Comparison of ENCODE assay signal across 8 mouse cellular contexts in genomic region chr1:185404021-185404420, GRCm38 (mm10). TPM values are rescaled to one million over a fixed set of nuclear protein-coding genes. Genes with fewer than 3 reads are reported as not detected.
DNase-seq lines count a peak whose midpoint lies in the region; ATAC-seq lines count a peak whose summit lies in the region.

No protein-coding gene starts in this region.

- peak; percentile 29 for DNase-seq in heart, postnatal 4 days
- no peak for DNase-seq in heart, postnatal 25 days (ENCODE audit: low spot score)
- peak; percentile 47 for DNase-seq in thymus, postnatal 0 days (ENCODE audit: low spot score)
- no peak for DNase-seq in thymus, postnatal 36 days
- DNase-seq in embryo, embryonic 11 days = peak; percentile 65
- no peak for DNase-seq in gastrocnemius, postnatal 14 days

- peak; percentile 82 for ATAC-seq in megakaryocyte progenitor cell, adult 5-6 weeks (replicated peaks; ENCODE audit: poor library complexity)
- no peak for ATAC-seq in monocyte, adult 5-6 weeks (replicated peaks; ENCODE audit: insufficient number of reproducible peaks, low FRiP score, low TSS enrichment, poor library complexity, severe bottlenecking)

- intact Hi-C loops in heart, postnatal 25 days (cut with DNase I) = no loop called here
- intact Hi-C loops in gastrocnemius, postnatal 14 days (cut with DNase I; ENCODE audit: low total_unique reads) = no loop called here

RNA-seq across cellular contexts. Expression of gene Eprs, which starts 41.2 kb away (rescaled TPM):
- total RNA-seq in heart, postnatal 4 days (2021) = 10 to 100 TPM; 82.0 to 88.0 TPM
- total RNA-seq in heart, postnatal 25 days (2021) = 10 to 100 TPM; 76.0 to 80.9 TPM
- polyA plus RNA-seq in thymus, postnatal 0 days (2015; fragmentation: Nextera tagmentation; extraction: Ambion mirVana) = 89.9 and 99.2 TPM in 2 replicates
- total RNA-seq in megakaryocyte progenitor cell, adult 5-6 weeks (2015) = 108 and 117 TPM in 2 replicates
- 214 and 252 TPM in 2 replicates for total RNA-seq in megakaryocyte progenitor cell, adult 5-6 weeks (2017)
- 100 to 1,000 TPM; 111 to 118 TPM for total RNA-seq in gastrocnemius, postnatal 14 days (2021)
- total RNA-seq in monocyte, adult 5-6 weeks (2017) = 85.2 to 137 TPM (median 93.8 TPM) in 3 replicates

RNA-seq across cellular contexts. Expression of gene Slc30a10, which starts 50.6 kb away (rescaled TPM):
- total RNA-seq in heart, postnatal 4 days (2021) = not detected
- total RNA-seq in heart, postnatal 25 days (2021) = not detected
- polyA plus RNA-seq in thymus, postnatal 0 days (2015; fragmentation: Nextera tagmentation; extraction: Ambion mirVana) = 0.03 and 0.04 TPM in 2 replicates
- total RNA-seq in megakaryocyte progenitor cell, adult 5-6 weeks (2015) = 0.05 and 0.07 TPM in 2 replicates
- total RNA-seq in megakaryocyte progenitor cell, adult 5-6 weeks (2017) = 0.07 and 0.08 TPM in 2 replicates
- total RNA-seq in gastrocnemius, postnatal 14 days (2021) = under 1 TPM in 1 of 2 experiments, not detected in 1; 0.04 TPM
- total RNA-seq in monocyte, adult 5-6 weeks (2017) = not detected in 3 replicates

Comparison
In these comparisons a context has a peak if more than half of its experiments do, and no peak if none do; other contexts are left out.
1. DNase-seq: peak in heart, postnatal 4 days (single experiment), thymus, postnatal 0 days (single experiment) and embryo, embryonic 11 days (single experiment); none in heart, postnatal 25 days (single experiment), thymus, postnatal 36 days (0 of 2) and gastrocnemius, postnatal 14 days (single experiment).